In the genomic region with DNA sequence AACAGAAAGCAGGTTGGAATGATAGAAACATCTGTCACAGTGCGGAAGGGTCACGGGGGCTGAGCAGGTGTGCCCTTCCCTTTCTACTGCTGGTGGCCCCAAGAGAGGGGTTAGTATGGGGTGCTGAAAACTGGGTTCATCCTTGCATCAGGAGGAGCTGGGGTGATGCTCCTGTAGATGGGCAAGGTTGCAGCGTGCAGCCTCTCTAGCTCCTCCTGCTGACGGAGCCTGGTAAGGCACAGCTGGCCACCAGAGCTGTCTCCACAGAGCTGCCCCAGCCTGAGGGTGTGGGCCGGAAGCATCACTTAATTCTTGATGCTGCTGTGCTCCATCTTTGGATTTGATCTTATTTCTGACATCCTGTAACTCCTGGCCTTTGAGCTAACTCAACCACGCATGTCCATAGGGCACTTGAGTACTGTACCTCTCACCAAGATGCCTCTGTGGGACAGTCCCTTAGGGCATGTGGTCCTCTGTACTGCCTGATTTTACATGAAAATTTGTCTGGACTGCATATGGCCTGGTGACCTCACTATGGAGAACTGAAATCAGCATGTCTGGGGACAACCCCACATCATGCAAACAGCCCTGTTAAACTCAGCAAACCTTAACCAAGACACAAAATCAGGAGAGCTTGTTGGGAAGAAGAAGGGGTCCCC, we compare ENCODE assay signal across 9 mouse cellular contexts. TPM values are rescaled to one million over a fixed set of nuclear protein-coding genes. Genes with fewer than 3 reads are reported as not detected.
DNase-seq lines count a peak whose midpoint lies in the region; ATAC-seq and TF ChIP-seq lines count a peak whose summit lies in the region.
"Had no signal": no experiment of that assay in that cellular context is flagged by ENCODE, and none has a peak within 500 bp of the region (broad histone marks: within the 10 kb centered on the region; RNA-seq: fewer than 3 reads in every experiment).

No protein-coding gene starts in this region.

- intact Hi-C loops in left cerebral cortex, postnatal 25 days (cut with DNase I) = loop anchor here (2.0 kb wide), 1 partner anchor 90 kb away; no protein-coding TSS in a partner anchor

- H3K9me3 ChIP-seq in embryonic facial prominence, embryonic 10.5 days = no peaks in the 10 kb centered on the region

- no peak overlapping the region for H3K4me3 ChIP-seq in layer of hippocampus, adult 2 months
- H3K4me3 ChIP-seq in embryonic facial prominence, embryonic 10.5 days = no peak overlapping the region

- peak; percentile 94 for ATAC-seq in megakaryocyte-erythroid progenitor cell, adult 5-6 weeks (replicated peaks; ENCODE audit: low FRiP score, low TSS enrichment, poor library complexity, severe bottlenecking)

- H3K27ac ChIP-seq in layer of hippocampus, adult 2 months = no peak overlapping the region
- H3K27ac ChIP-seq in embryonic facial prominence, embryonic 10.5 days (replicated peaks) = no peak overlapping the region
- H3K27ac ChIP-seq: macrophage had no signal

- no peaks in the 10 kb centered on the region for H3K4me1 ChIP-seq in embryonic facial prominence, embryonic 10.5 days

- no peaks in the 10 kb centered on the region for H3K27me3 ChIP-seq in embryonic facial prominence, embryonic 10.5 days (replicated peaks; ENCODE audit: low read depth, poor library complexity, severe bottlenecking)

- TF ChIP-seq CTCF in layer of hippocampus, adult 2 months (conservative IDR thresholded peaks at IDR 0.05) = peak; percentile 92

- H3K36me3 ChIP-seq in embryonic facial prominence, embryonic 10.5 days (replicated peaks) = peaks cover 96% of the 10 kb centered on the region

- peak in 1 of 2 experiments; percentile 73 for DNase-seq in layer of hippocampus, adult 2 months (ENCODE audit: low spot score in 2 of 2)
- no peak for DNase-seq in layer of hippocampus, adult 9-10 months (ENCODE audit: low spot score)
- DNase-seq in adrenal gland, postnatal 10 days = peak; percentile 88
- peak; percentile 71 for DNase-seq in embryonic facial prominence, embryonic 10.5 days (ENCODE audit: low spot score)
- peak; percentile 85 for DNase-seq in heart, postnatal 4 days
- peak; percentile 43 to 51 for DNase-seq in left cerebral cortex, postnatal 25 days (ENCODE audit: low spot score in 2 of 2)
- DNase-seq in spleen, postnatal 14 days (ENCODE audit: low spot score in 2 of 2) = peak; percentile 73 to 84

- 64% methylated on average over 6 of the region's 6 CpGs for WGBS in embryonic facial prominence, embryonic 10.5 days

RNA-seq across cellular contexts. Expression of a gene that starts 18.6 kb away (rescaled TPM):
- total RNA-seq in layer of hippocampus, adult 2 months (2021) = 10 to 100 TPM; 38.9 to 40.9 TPM
- 10 to 100 TPM; 37.4 to 48.6 TPM for total RNA-seq in adrenal gland, postnatal 10 days (2021)
- 169 TPM in 2 replicates for polyA plus RNA-seq in embryonic facial prominence, embryonic 10.5 days (2016; fragmentation: Nextera tagmentation; extraction: Ambion mirVana)
- total RNA-seq in heart, postnatal 4 days (2021) = 10 to 100 TPM; 42.0 to 43.9 TPM
- total RNA-seq in left cerebral cortex, postnatal 25 days (2021) = 10 to 100 TPM; 34.6 to 37.6 TPM
- total RNA-seq in megakaryocyte-erythroid progenitor cell, adult 5-6 weeks (2014; fragmentation: Nextera tagmentation) = 89.0 and 93.7 TPM in 2 replicates
- 20.7 and 36.6 TPM in 2 replicates for total RNA-seq in megakaryocyte-erythroid progenitor cell, adult 5-6 weeks (2017)

RNA-seq across cellular contexts. Expression of a gene that starts 18.8 kb away (rescaled TPM):
- not detected for total RNA-seq in layer of hippocampus, adult 2 months (2021)
- not detected for total RNA-seq in adrenal gland, postnatal 10 days (2021)
- polyA plus RNA-seq in embryonic facial prominence, embryonic 10.5 days (2016; fragmentation: Nextera tagmentation; extraction: Ambion mirVana) = not detected in 2 replicates
- not detected for total RNA-seq in heart, postnatal 4 days (2021)
- total RNA-seq in left cerebral cortex, postnatal 25 days (2021) = not detected
- total RNA-seq in megakaryocyte-erythroid progenitor cell, adult 5-6 weeks (2014; fragmentation: Nextera tagmentation) = not detected in 2 replicates
- not detected in 2 replicates for total RNA-seq in megakaryocyte-erythroid progenitor cell, adult 5-6 weeks (2017)
- polyA plus RNA-seq: macrophage had no signal

RNA-seq across cellular contexts. Expression of a gene that starts 22.6 kb away (rescaled TPM):
- 10 to 100 TPM; 10.1 to 11.0 TPM for total RNA-seq in layer of hippocampus, adult 2 months (2021)
- 10 to 100 TPM; 20.0 to 23.1 TPM for total RNA-seq in adrenal gland, postnatal 10 days (2021)
- polyA plus RNA-seq in embryonic facial prominence, embryonic 10.5 days (2016; fragmentation: Nextera tagmentation; extraction: Ambion mirVana) = 26.3 and 27.3 TPM in 2 replicates
- total RNA-seq in heart, postnatal 4 days (2021) = 10 to 100 TPM; 15.9 to 16.9 TPM
- 10 to 100 TPM; 11.1 to 13.2 TPM for total RNA-seq in left cerebral cortex, postnatal 25 days (2021)
- 12.4 and 19.8 TPM in 2 replicates for total RNA-seq in megakaryocyte-erythroid progenitor cell, adult 5-6 weeks (2014; fragmentation: Nextera tagmentation)
- total RNA-seq in megakaryocyte-erythroid progenitor cell, adult 5-6 weeks (2017) = 8.3 and 11.4 TPM in 2 replicates

RNA-seq across cellular contexts. Expression of a gene that starts 22.7 kb away (rescaled TPM):
- 1 to 10 TPM; 5.2 to 6.7 TPM for total RNA-seq in layer of hippocampus, adult 2 months (2021)
- under 1 TPM; 0.54 to 0.73 TPM for total RNA-seq in adrenal gland, postnatal 10 days (2021)
- polyA plus RNA-seq in embryonic facial prominence, embryonic 10.5 days (2016; fragmentation: Nextera tagmentation; extraction: Ambion mirVana) = 2.0 and 2.1 TPM in 2 replicates
- under 1 TPM; 0.27 to 0.33 TPM for total RNA-seq in heart, postnatal 4 days (2021)
- total RNA-seq in left cerebral cortex, postnatal 25 days (2021) = 1 to 10 TPM; 6.7 TPM
- 0.37 TPM in 1 of 2 replicates, not detected in the other for total RNA-seq in megakaryocyte-erythroid progenitor cell, adult 5-6 weeks (2014; fragmentation: Nextera tagmentation)
- not detected in 2 replicates for total RNA-seq in megakaryocyte-erythroid progenitor cell, adult 5-6 weeks (2017)

RNA-seq across cellular contexts. Expression of a gene that starts 34.2 kb away (rescaled TPM):
- total RNA-seq in layer of hippocampus, adult 2 months (2021) = 10 to 100 TPM; 61.9 to 63.0 TPM
- 10 to 100 TPM; 17.6 to 23.3 TPM for total RNA-seq in adrenal gland, postnatal 10 days (2021)
- polyA plus RNA-seq in embryonic facial prominence, embryonic 10.5 days (2016; fragmentation: Nextera tagmentation; extraction: Ambion mirVana) = 8.2 and 8.9 TPM in 2 replicates
- 10 to 100 TPM; 16.7 to 17.2 TPM for total RNA-seq in heart, postnatal 4 days (2021)
- total RNA-seq in left cerebral cortex, postnatal 25 days (2021) = 10 to 100 TPM; 87.8 to 88.6 TPM
- total RNA-seq in megakaryocyte-erythroid progenitor cell, adult 5-6 weeks (2014; fragmentation: Nextera tagmentation) = 4.7 and 6.3 TPM in 2 replicates
- total RNA-seq in megakaryocyte-erythroid progenitor cell, adult 5-6 weeks (2017) = 3.0 and 5.2 TPM in 2 replicates
